Mouse (Mus musculus): ENCODE data around the gene Itprid1.

- no peak for TF ChIP-seq POLR2A (IDR thresholded peaks at IDR 0.05; ENCODE audit: control insufficient read depth, low read depth, low read length)
- TF ChIP-seq CTCF (IDR thresholded peaks at IDR 0.05; ENCODE audit: control insufficient read depth, insufficient read depth, insufficient replicate concordance, low read depth, low read length), result no peak
These were observed 15.9 kb downstream of the Itprid1 start for GRCm38 (mm10) chr6:55852589-55852988.
